19 mouse cellular contexts compared by ENCODE assay signal in the genomic region with DNA sequence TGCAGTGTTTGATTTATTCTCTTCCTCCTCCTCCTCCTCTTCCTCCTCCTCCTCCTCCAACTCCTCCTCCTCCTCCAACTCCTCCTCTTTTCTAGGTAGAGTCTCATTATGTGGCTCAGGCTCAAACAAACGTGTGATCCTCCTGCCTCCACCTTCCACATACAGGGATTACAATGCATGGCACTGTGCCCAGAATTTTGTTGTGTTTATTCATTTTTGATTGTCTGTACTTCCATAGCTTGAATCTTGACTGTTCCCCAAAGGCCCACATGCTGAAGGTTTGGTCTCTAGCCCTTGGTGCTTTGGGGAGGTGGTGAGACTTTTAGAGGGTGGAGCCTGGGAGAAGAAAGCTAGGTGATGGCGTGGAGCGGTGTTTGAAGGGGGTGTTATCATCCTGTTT.
"Had no signal": no experiment of that assay in that cellular context is flagged by ENCODE, and none has a peak within 500 bp of the region (broad histone marks: within the 10 kb centered on the region; RNA-seq: fewer than 3 reads in every experiment).

No protein-coding gene starts in this region.

- H3K4me3 ChIP-seq: liver, embryonic 13.5 days; liver, embryonic 15.5 days; megakaryocyte, embryonic 14.5 days; midbrain, embryonic 13.5 days; midbrain, embryonic 15.5 days; neural tube, embryonic 12.5 days; stomach, embryonic 15.5 days had no signal

- H3K27ac ChIP-seq: liver, embryonic 13.5 days; liver, embryonic 15.5 days; macrophage; midbrain, embryonic 13.5 days; midbrain, embryonic 15.5 days; neural tube, embryonic 12.5 days; stomach, embryonic 15.5 days; stomach, postnatal 0 days had no signal

- H3K36me3 ChIP-seq: liver, embryonic 13.5 days; liver, embryonic 15.5 days; midbrain, embryonic 13.5 days; midbrain, embryonic 15.5 days; neural tube, embryonic 12.5 days; stomach, embryonic 15.5 days had no signal

- H3K9ac ChIP-seq: liver, embryonic 13.5 days; liver, embryonic 15.5 days; liver, postnatal 0 days; midbrain, embryonic 13.5 days; midbrain, embryonic 15.5 days; neural tube, embryonic 12.5 days; stomach, embryonic 15.5 days had no signal

- H3K27me3 ChIP-seq: liver, embryonic 13.5 days; liver, embryonic 15.5 days; midbrain, embryonic 13.5 days; midbrain, embryonic 15.5 days; neural tube, embryonic 12.5 days; stomach, embryonic 15.5 days had no signal

- H3K4me2 ChIP-seq: liver, embryonic 11.5 days; liver, embryonic 13.5 days; liver, embryonic 15.5 days; midbrain, embryonic 11.5 days; midbrain, embryonic 13.5 days; midbrain, embryonic 15.5 days; neural tube, embryonic 12.5 days; stomach, embryonic 15.5 days had no signal

- H3K4me1 ChIP-seq: neural tube, embryonic 12.5 days; stomach, embryonic 15.5 days had no signal

- ATAC-seq: liver, postnatal 0 days; midbrain, embryonic 13.5 days; midbrain, embryonic 15.5 days had no signal

- H3K9me3 ChIP-seq: liver, embryonic 13.5 days; liver, embryonic 15.5 days; megakaryocyte, embryonic 14.5 days; midbrain, embryonic 13.5 days; midbrain, embryonic 15.5 days; neural tube, embryonic 12.5 days; stomach, embryonic 15.5 days had no signal

- DNase-seq: liver, embryonic 13.5 days; liver, postnatal 0 days; lung, adult 2 months; retina, postnatal 1 day; right cerebral cortex, postnatal 25 days; right cerebral cortex, postnatal 4 days; thymus, adult 2 months; thymus, postnatal 25 days; thymus, postnatal 4 days had no signal
